Mouse (Mus musculus) thymus, adult 2 months (tissue): ENCODE data around the gene D5Ertd579e.

ENCODE experiments used
- CTCF ChIP-seq: fragments of 200-500 bp; IDR thresholded peaks from 2 replicates; pipeline ENCODE4 v1.5.1; 2012; ENCODE audit warnings: mild to moderate bottlenecking, control low read depth, low read length, moderate library complexity, borderline replicate concordance; ENCODE audit not compliant: control insufficient read depth, poor library complexity, insufficient read depth; ENCODE audit errors: extremely low read depth
- POLR2A ChIP-seq: fragments of 200-500 bp; IDR thresholded peaks from 2 replicates; pipeline ENCODE4 v1.6.1; 2012; ENCODE audit warnings: mild to moderate bottlenecking, low read length, control low read depth, moderate library complexity; ENCODE audit not compliant: control insufficient read depth, poor library complexity, insufficient read depth; ENCODE audit errors: extremely low read depth

GRCm38 (mm10) chr5:36679918-36680598, 15.8 kb downstream of the D5Ertd579e start:
- TF ChIP-seq CTCF, result no peak
- no peak for TF ChIP-seq POLR2A
